Mouse (Mus musculus) thymus, adult 18-20 months (tissue): Measurements from ENCODE around the gene Olfr424.

Experiments used
- DNase-seq, 2 experiments: peaks; one replicate each; pipeline ENCODE4 v3.0.0; 2022; ENCODE audit warnings: mixed read lengths in 2 of 2

Olfr424 gene

DNA sequence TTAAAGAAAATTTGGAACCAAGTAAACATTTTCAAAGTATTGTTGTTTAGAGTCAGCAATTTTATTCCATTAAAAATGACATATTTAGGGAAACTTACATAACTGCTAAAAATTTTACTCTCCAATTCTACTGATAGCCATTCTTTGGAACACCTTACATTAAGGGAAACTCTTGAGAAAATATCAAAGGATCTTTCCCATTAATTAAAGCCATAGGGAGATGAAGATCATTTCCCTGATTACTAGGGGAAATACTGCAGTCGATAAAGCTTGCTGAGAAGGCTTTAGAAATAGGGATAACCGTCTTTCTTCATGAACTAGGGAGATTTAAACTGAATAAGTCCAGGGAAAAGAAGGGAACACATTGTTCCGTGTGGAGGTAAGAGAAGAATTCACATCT is at the start of gene Olfr424:
Gene Olfr424 (plus strand): TSS at position 301 of the 400 bp plus-strand sequence.
- DNase-seq, result no peak

GRCm38 (mm10) chr1:174084031-174084430 is 47.3 kb upstream of the Olfr424 start, which contains the start of gene Olfr429:
TSS of gene Olfr429 (plus strand) at chr1:174084331.
- no peak for DNase-seq

GRCm38 (mm10) chr1:174096591-174096990 is 34.7 kb upstream of the Olfr424 start, which contains the start of gene Olfr427:
TSS of gene Olfr427 (plus strand) at chr1:174096891.
- DNase-seq, result no peak

GRCm38 (mm10) chr1:174103735-174104134 is 27.6 kb upstream of the Olfr424 start:
- DNase-seq, result no peak

GRCm38 (mm10) chr1:174121062-174121461 is 10.3 kb upstream of the Olfr424 start, which contains the start of gene Olfr231:
TSS of gene Olfr231 (minus strand) at chr1:174121162.
- no peak for DNase-seq

DNA sequence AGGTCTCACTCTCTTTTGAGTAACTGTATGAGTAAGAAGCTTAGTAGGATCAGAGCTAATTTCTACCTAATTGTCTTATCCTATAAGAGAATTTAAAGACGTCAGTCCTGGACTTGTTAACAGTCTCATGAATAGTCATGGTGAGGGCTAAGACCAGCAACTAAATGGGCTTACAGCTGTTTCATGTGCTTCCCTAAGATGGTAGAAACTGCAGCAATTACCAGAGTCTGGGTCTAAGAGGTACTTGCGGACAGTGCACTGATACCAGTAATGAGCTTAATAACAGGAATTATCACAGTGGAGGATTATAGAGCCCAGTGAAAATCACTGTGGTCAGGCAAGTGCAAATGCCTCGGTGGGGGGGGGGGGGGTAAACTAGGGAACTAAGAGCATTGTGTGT is 682 bp downstream of the Olfr424 start:
- DNase-seq, result no peak

GRCm38 (mm10) chr1:174141384-174141783 is 10.1 kb downstream of the Olfr424 start:
- no peak for DNase-seq

- no peak for DNase-seq
These were observed 15.4 kb downstream of the Olfr424 start for GRCm38 (mm10) chr1:174146696-174147095.

DNA sequence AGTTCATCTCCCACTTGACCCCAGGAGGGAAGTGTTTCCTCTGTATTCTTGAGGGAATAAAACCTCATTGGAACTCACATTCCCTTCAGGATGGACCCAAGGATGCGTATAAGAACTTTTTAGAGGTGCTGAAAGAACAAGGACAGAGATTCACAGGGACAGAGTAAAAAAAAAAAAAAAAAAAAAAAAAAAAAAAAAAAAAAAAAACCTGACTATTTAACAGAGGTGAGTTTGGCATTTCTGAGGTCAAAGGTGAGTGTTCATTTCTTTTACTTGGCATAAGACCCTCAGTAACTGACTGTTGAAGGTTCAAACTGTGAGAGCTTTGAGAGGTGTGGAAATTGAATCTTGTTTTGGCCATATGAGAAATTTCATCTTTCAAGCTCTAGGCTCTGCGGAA is 18.0 kb downstream of the Olfr424 start:
- no peak for DNase-seq

GRCm38 (mm10) chr1:174155333-174155732 is 24.0 kb downstream of the Olfr424 start, which contains the start of gene Olfr420:
TSS of gene Olfr420 (plus strand) at chr1:174155633.
- no peak for DNase-seq

DNA sequence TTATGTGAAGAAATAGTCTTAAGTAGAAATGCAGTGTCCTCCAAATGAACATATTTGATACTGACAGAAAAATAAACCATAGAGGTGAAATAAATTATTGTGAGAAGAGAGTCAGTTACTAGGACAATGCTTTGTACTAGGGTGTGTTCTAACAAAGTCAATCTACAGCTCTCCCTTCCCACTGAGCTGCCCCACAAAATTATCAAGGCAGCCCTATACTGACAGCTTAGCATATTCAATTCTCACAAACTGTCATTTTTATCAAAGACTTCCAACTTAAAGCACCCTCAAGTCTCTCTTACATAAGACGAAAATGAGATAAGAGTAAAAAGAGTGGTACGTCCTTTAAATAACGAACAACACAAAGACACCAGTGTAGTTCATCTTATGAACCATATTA is 26.3 kb downstream of the Olfr424 start:
- no peak for DNase-seq

DNA sequence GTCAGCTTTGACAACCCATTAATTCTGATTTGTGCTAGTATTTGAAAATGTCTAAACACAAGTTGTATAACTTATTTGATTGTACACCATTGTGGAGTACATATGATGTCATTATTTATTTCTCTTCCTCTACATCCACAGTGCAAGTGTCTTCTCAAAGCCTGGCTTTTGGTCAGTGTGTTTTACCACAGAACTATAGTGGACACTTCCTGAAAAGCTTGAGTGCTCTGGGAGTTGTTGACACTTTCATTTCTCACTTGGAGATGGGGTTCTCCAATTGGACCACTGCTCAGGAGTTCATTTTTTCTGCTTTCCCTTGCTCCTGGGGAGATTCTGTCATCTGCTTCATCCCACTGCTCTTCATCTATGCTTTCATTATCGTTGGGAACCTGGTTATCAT is 27.2 kb downstream of the Olfr424 start:
- DNase-seq, result no peak

- DNase-seq, result no peak
These were observed 27.8 kb downstream of the Olfr424 start for GRCm38 (mm10) chr1:174159095-174159494.

DNA sequence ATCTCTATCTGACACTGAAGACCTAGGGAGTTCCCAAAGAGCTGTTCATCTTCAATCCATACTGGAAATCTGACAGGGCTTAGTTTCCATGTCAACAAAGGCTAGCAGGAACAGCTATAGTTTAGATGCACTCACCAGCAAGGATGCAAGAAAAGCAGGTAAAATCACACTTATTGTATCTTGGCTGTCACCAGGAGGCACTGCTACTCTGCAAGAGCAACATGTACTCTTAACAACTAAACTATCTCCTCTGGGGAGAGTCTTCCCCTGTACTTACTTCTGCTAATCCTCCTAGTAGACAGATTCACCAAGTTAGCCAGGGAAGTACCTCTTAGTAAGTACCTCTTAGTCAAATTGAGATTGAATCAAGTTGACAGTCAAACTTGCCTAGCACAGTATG is 37.7 kb downstream of the Olfr424 start:
- no peak for DNase-seq

GRCm38 (mm10) chr1:174170706-174171501 is 39.6 kb downstream of the Olfr424 start:
- DNase-seq, result no peak

DNA sequence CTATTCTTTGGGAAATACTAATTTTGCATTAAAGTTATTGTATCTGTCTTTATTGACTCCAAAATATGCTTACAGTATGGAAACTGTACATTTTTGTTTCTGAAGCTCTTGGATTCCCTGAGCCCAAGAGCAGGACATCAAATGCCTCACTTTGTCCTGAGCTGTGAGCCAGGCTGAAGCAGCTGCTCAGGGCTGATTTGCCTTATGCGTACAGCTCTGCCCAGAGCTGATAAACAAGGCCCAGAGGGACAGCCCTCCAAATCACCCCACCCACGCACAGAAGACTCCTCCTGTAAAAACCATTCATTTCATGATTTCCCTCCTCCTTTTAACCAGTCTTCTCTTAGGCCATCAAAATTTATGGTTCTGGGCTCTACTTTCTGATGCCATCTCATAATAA is 40.2 kb downstream of the Olfr424 start:
- DNase-seq, result no peak

DNA sequence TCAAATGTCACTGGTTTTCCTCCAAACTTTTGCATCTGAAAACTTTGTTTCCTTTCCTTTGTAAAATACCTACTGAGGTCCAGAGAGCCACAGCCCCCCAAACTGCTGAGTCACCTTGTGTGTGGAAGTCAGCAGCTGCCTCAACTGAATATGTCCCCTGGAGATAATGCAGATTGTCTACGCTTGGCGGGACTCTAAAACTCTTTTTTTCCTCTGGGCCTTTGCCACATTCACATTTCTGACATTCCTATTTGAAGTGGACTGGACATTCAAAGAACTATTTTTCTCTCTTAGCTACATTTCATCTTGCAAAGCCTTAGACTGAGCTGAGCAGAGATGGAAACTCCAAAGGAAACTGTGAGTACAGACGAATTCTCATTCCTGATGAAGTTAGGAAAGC is 41.3 kb downstream of the Olfr424 start, which contains the start of gene Spta1:
Gene Spta1 (plus strand): TSS at position 172 of the 400 bp plus-strand sequence.
- DNase-seq, result no peak
